Mouse (Mus musculus) liver, postnatal 0 days (tissue): ENCODE measurements around the gene Nop10.

Experiments
- CTCF ChIP-seq: sonication (generic); IDR thresholded peaks from 2 replicates; pipeline ENCODE4 v1.5.1; 2016; ENCODE audit warnings: antibody characterized with exemption, low read depth
- EP300 ChIP-seq: IDR thresholded peaks from 2 replicates; pipeline ENCODE4 v1.6.1; 2016; ENCODE audit warnings: antibody characterized with exemption, low read depth, mild to moderate bottlenecking

- TF ChIP-seq CTCF (no peak), EP300 (no peak)
These were observed 15.5 kb upstream of the Nop10 start for GRCm38 (mm10) chr2:112246193-112246592.
